Mouse (Mus musculus): Measurements from ENCODE around the gene Ppil1.
"Not testable (repeated sequence)": the region's sequence is repeated elsewhere in the genome, so short reads cannot be mapped to it uniquely, and the experiment has no call there.

The Ppil1 gene

DNA sequence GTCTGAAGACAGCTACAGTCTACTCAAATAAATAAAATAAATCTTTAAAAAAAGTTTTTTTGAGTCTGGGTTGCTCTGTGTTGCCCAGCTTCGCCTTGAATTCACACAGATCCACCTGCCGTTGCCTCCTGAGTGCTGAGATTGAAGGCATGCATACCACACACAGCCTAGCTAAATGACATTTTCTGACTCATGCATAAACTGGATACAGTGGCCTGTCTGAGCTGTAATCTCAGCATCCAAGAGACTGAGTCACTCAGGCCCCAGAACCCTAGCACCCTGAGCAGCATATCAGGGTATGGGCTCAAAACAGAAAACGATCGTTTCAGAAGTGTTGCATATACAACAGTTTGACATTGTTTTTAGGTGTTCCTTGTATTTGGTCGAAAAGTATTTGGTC, 17.6 kb upstream of the Ppil1 start:
- DNase-seq (ENCODE audit: low read depth): no peak

- DNase-seq (ENCODE audit: low read depth): peak; percentile 94
Observed at GRCm38 (mm10) chr17:29280422-29280821, 16.4 kb upstream of the Ppil1 start.

GRCm38 (mm10) chr17:29273889-29274288, 9.9 kb upstream of the Ppil1 start:
- no peak for DNase-seq (ENCODE audit: low read depth)

DNA sequence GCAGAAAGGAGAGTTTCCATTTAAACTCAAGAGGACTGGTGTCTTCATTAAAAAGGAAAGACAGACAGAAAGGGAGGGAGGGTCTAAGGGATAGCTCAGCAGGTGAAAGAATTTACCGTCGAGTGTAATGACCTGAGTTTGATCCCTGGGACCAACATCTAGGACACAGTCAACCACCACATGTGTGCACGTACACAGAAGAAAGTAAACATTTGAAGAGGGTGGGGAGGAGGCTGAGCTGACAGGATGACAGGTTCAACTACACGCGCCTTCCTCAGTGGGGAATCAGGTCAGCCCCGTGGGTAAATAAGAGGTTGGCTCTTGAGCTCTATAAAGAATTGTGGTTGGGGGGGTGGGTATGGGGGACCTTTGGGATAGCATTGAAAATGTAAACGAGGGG, 9.2 kb upstream of the Ppil1 start:
- no peak for DNase-seq (ENCODE audit: low read depth)

- no peak for DNase-seq (ENCODE audit: low read depth)
Observed at GRCm38 (mm10) chr17:29270148-29270698, 6.2 kb upstream of the Ppil1 start.

DNA sequence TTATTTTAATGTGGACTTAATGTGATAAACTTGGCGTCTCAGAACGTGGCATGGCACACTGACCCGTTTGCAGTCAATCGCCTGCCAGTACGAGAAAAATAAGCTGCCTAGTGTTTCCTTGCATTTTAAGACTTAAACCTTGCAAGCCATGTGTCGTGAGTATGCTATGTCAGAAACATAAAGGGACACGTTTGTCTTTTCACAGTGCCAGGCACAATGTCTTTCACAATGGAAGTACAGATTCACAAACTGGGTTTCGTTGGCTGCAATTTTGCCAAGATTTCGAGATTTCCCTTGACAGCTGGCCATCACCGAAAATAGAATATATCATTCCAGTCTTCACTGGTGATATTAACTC, 5.3 kb upstream of the Ppil1 start:
- DNase-seq (ENCODE audit: low read depth): no peak

GRCm38 (mm10) chr17:29268682-29269348, 4.8 kb upstream of the Ppil1 start, which contains the start of gene BC004004:
Gene BC004004 (plus strand): TSS chr17:29268788.
- peak; percentile 94 for DNase-seq (ENCODE audit: low read depth)

DNA sequence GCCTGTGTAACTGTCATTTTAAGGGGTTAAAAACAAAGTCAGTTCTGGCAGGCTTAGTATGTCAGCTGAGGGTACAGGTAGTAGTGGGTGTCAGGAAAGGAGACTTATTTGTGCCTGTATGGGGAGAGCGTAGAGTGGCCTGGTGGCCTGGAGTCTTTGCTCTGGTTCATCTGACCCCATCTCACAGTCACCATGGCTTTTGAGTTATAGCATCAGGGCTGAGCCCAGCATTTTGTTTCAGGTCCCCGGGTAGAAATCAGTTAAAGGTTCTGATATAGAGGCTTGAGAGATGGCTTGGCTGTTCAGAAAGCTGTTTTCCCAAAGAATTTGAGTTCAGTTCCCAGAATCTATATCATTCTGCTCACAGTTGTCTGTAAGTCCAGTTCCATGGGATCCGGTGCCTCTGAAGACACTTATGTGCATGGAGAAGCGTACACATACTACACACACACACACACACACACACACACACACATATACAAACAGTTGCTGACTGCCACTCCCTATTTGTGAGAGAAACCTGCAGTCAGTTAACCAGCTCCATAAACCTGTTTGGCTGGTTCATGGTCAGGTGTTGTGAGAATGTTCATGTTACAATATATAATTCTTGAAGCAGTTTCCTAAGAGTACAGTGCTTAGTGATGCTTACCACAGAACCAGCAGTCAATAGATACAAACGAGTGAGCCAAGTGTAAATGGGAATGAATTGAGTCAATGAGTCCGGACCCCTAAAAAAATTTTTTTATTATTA, 4.1 kb upstream of the Ppil1 start:
- DNase-seq (ENCODE audit: low read depth): no peak

- DNase-seq (ENCODE audit: low read depth): not testable (repeated sequence)
Observed at GRCm38 (mm10) chr17:29267040-29267439, 3.1 kb upstream of the Ppil1 start.

- peak; percentile 57 for DNase-seq (ENCODE audit: low read depth)
Observed at GRCm38 (mm10) chr17:29264760-29265159, 774 bp upstream of the Ppil1 start.

DNA sequence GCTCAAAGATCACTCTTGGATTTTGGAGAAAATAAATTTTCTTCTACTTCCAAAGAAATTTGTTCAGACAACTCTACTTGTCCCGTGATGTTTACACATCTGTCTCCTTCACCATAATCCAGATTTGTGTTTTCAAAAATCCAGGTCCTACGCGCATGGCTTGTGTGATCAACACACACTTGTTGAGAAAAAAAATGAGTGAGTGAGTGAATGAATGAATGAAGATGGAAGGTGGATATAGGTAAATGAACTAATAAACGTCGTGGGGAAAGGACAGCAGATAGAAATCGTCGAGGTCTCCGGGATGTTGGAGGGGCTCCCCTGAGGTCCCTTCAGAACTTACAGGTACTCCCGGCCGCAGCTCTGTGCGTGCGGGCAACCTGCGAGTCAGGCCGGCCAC, 569 bp downstream of the Ppil1 start:
- no peak for DNase-seq (ENCODE audit: low read depth)

GRCm38 (mm10) chr17:29262259-29262649, 1.7 kb downstream of the Ppil1 start:
- DNase-seq (ENCODE audit: low read depth): peak; percentile 37

GRCm38 (mm10) chr17:29261603-29262258, 2.3 kb downstream of the Ppil1 start:
- peak; percentile 53 for DNase-seq (ENCODE audit: low read depth)

- DNase-seq (ENCODE audit: low read depth): no peak
Observed at GRCm38 (mm10) chr17:29260501-29260900, 3.5 kb downstream of the Ppil1 start.

GRCm38 (mm10) chr17:29259489-29259888, 4.5 kb downstream of the Ppil1 start:
- peak; percentile 93 for DNase-seq (ENCODE audit: low read depth)

DNA sequence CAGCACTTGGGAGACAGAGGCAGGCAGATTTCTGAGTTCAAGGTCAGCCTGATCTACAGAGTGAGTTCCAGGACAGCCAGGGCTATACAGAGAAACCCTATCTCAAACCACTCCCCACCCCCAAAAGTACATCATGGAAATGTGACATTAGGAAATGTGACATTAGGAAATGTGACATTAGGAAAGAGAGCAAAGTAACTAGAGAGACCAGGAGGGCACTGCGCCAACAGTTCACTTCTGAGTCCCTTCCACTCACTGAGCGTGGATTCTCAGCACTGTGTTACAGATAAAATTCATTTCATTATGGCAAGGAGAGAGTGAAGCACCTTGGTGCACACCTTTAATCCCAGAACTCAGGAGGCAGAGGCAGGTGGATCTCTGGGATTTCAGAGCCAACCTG, 5.1 kb downstream of the Ppil1 start:
- no peak for DNase-seq (ENCODE audit: low read depth)

DNA sequence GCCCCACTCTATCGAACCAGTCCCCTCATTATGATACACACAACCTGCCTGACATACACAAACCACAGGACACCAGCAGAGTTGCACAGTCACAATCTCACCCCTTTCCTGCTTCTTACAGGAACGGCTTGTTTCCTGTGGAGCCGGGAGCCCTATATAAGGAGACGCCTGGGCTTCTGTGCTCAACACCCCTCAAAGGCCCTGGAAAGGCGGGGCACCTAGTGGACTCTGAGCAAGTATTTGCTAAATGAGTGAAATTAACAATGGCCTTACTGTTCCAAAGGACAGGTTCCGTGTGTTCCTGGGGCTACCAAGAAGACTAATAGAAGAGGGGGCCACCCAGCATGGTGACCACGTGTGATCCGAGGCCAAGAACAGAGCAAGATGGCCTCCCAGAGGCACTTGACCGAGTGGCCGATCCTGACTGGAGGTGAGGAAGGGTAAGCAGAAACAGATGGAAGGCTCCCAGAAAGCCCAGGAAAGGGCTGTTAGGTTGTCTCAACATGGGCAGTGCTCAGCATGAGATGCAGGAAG, 5.9 kb downstream of the Ppil1 start:
- DNase-seq (ENCODE audit: low read depth): no peak

DNA sequence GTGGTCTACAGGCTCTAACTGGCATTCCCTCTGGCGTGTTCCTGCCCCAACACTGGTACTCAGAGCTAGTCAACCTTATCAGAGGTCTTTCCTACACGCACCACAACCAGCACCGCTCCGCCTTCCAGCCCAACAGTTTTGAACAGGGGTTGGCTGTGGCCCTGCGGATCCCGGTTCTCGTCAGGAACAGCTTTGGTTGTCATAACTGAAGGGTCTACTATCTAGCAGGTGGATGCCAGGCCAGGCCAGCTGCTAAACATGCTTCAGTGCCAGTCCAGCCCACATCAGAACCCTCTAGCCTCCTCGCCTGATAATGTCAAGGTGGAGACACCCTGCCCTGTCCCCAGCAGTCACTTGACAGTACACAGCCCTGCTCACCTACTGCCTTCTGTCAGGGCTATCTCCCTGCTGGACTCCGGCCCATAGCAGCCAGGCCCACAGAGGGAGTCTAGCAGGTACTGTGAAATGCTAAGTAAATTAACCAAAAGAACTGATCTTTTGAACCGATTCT, 6.9 kb downstream of the Ppil1 start:
- DNase-seq (ENCODE audit: low read depth): no peak

- no peak for DNase-seq (ENCODE audit: low read depth)
Observed at GRCm38 (mm10) chr17:29256507-29256906, 7.5 kb downstream of the Ppil1 start.

GRCm38 (mm10) chr17:29254784-29255183, 9.2 kb downstream of the Ppil1 start:
- not testable (repeated sequence) for DNase-seq (ENCODE audit: low read depth)

DNA sequence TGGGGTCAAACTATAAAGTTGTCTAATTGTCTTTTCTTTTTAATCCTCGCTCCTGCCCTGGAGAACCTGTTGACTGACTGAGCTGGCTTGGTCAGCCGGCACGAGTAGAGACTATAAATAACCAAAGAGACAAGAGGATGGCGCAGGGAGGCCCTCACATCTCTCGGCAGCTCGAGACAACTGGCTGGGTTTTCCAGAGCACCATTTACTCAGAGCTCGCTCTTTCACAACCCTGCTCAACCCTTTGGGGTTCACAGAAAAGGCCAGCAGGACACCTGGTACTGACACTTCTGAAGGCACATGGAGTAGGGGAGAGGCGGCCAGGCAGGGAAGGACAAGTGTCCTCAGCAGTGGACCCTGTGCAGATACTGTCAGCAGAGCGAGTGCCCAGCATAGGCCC, 10.3 kb downstream of the Ppil1 start:
- no peak for DNase-seq (ENCODE audit: low read depth)

DNA sequence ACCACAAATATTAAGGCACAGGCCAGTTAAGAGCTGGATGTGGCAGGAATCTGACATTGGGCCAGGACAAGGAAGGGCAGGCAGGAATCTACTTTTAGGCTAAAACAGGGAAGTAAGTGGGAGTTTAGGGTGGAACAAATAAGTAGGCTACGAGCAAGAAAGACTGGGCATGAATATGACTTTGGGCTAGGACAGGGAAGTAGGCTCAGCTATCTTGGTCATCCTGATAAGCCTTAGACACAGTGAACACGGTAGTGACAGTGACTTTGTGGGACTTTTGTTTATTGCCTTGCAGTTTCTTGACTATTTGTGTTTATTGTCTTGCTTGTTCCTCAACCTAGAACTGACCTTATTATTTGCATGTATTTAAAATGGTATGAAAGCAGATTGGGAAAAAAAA, 10.8 kb downstream of the Ppil1 start:
- no peak for DNase-seq (ENCODE audit: low read depth)
